Mouse (Mus musculus): Measurements from ENCODE around the gene Car15. TPM values are rescaled to one million over a fixed set of nuclear protein-coding genes. Genes with fewer than 3 reads are reported as not detected.

The Car15 gene
- polyA plus RNA-seq, 1 experiment from 2014 or later, result 2.9 TPM

- Histone ChIP-seq H3K9ac (ENCODE audit: low read depth, low read length) (no peak overlapping the region), H3K4me2 (replicated peaks; ENCODE audit: low read depth, low read length) (no peak overlapping the region), H3K4me3 (ENCODE audit: low read depth, low read length) (no peak overlapping the region), H3K27me3 (ENCODE audit: control insufficient read depth, insufficient read depth, low read length) (no peaks in the 10 kb centered on the region), H3K27ac (ENCODE audit: low read depth, low read length) (no peak overlapping the region), H3K9me3 (ENCODE audit: control insufficient read depth, low read length) (no peaks in the 10 kb centered on the region), H3K4me1 (replicated peaks; ENCODE audit: control insufficient read depth, insufficient read depth, low read length) (no peaks in the 10 kb centered on the region), H3K36me3 (ENCODE audit: control insufficient read depth, insufficient read depth, low read length) (no peaks in the 10 kb centered on the region; the same call in 1 of the 2 replicates)
- DNase-seq (ENCODE audit: low spot score), result no peak
- WGBS, result 93% methylated on average over 2 of the region's 2 CpGs
- no peak for ATAC-seq (ENCODE audit: low FRiP score)
Observed at GRCm38 (mm10) chr16:17865293-17865692, 27.1 kb upstream of the Car15 start.

DNA sequence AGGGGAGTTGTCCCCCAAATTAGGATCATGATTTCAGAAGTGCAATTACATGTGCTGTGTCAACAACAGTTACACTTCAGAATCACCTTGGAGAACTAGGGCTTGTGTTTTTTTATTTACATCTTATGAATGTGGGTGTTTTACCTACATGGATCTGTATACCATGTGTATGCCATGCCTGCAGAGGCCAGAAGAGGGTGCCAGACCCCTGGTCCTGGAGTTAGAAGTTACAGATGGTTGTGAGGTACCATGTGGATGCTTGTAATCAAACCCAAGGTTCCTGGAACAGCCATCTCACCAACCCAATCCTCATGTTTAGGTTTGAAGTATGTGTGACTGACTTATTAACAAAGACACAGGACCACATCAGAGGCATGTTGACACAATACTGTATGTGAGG lies 20.4 kb upstream of the Car15 start:
- ATAC-seq (ENCODE audit: low FRiP score) (no peak), DNase-seq (ENCODE audit: low spot score) (peak; percentile 42)
- Histone ChIP-seq H3K4me1 (replicated peaks; ENCODE audit: control insufficient read depth, insufficient read depth, low read length) (no peaks in the 10 kb centered on the region), H3K4me3 (ENCODE audit: low read depth, low read length) (no peak overlapping the region), H3K9ac (ENCODE audit: low read depth, low read length) (no peak overlapping the region), H3K27ac (ENCODE audit: low read depth, low read length) (no peak overlapping the region), H3K9me3 (ENCODE audit: control insufficient read depth, low read length) (no peaks in the 10 kb centered on the region), H3K27me3 (ENCODE audit: control insufficient read depth, insufficient read depth, low read length) (no peaks in the 10 kb centered on the region), H3K4me2 (replicated peaks; ENCODE audit: low read depth, low read length) (no peak overlapping the region), H3K36me3 (ENCODE audit: control insufficient read depth, insufficient read depth, low read length) (0 out of 2 replicates have a peak, but pooled peaks cover 9% of the 10 kb centered on the region)

DNA sequence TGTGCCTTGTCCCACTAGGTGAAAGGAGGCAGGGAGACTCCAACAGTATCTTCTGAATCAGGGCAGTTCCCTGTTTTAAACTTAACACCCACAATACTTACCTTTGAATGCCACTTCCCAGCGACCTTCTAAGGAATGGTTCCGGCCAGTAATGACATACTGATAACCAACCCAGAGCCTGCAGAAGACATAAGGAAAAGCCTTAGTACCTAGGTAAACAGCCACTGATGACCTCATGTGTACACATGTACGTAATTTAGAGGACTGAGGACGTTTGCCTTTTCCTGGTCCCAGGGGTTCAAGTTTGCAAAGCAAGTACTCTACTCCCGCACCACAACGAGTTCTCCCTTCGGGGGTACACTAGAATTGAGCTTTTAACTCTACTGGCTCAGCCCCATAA lies 19.0 kb upstream of the Car15 start:
- H3K36me3 ChIP-seq (ENCODE audit: control insufficient read depth, insufficient read depth, low read length), result 0 out of 2 replicates have a peak, but pooled peaks cover 9% of the 10 kb centered on the region
- WGBS, result 95% methylated on average over 7 of the region's 7 CpGs
- ATAC-seq (ENCODE audit: low FRiP score), result no peak

GRCm38 (mm10) chr16:17853263-17853662 lies 15.1 kb upstream of the Car15 start:
- 82% methylated on average over 2 of the region's 2 CpGs for WGBS
- DNase-seq (ENCODE audit: low spot score), result no peak
- Histone ChIP-seq H3K4me2 (replicated peaks; ENCODE audit: low read depth, low read length) (no peak overlapping the region), H3K9me3 (ENCODE audit: control insufficient read depth, low read length) (no peaks in the 10 kb centered on the region), H3K27ac (ENCODE audit: low read depth, low read length) (no peak overlapping the region), H3K4me3 (ENCODE audit: low read depth, low read length) (no peak overlapping the region), H3K27me3 (ENCODE audit: control insufficient read depth, insufficient read depth, low read length) (no peaks in the 10 kb centered on the region), H3K36me3 (ENCODE audit: control insufficient read depth, insufficient read depth, low read length) (peaks cover 12% of the 10 kb centered on the region; the same call in 1 of the 2 replicates), H3K4me1 (replicated peaks; ENCODE audit: control insufficient read depth, insufficient read depth, low read length) (no peaks in the 10 kb centered on the region), H3K9ac (ENCODE audit: low read depth, low read length) (no peak overlapping the region)
- ATAC-seq (ENCODE audit: low FRiP score), result no peak

More for the DNA sequence above, 19.0 kb upstream of the Car15 start:
- Histone ChIP-seq H3K4me2 (replicated peaks; ENCODE audit: low read depth, low read length) (no peak overlapping the region), H3K9me3 (ENCODE audit: control insufficient read depth, low read length) (no peaks in the 10 kb centered on the region), H3K4me3 (ENCODE audit: low read depth, low read length) (no peak overlapping the region), H3K27me3 (ENCODE audit: control insufficient read depth, insufficient read depth, low read length) (no peaks in the 10 kb centered on the region), H3K27ac (ENCODE audit: low read depth, low read length) (no peak overlapping the region), H3K4me1 (replicated peaks; ENCODE audit: control insufficient read depth, insufficient read depth, low read length) (no peaks in the 10 kb centered on the region), H3K9ac (ENCODE audit: low read depth, low read length) (no peak overlapping the region)
- no peak for DNase-seq (ENCODE audit: low spot score)

DNA sequence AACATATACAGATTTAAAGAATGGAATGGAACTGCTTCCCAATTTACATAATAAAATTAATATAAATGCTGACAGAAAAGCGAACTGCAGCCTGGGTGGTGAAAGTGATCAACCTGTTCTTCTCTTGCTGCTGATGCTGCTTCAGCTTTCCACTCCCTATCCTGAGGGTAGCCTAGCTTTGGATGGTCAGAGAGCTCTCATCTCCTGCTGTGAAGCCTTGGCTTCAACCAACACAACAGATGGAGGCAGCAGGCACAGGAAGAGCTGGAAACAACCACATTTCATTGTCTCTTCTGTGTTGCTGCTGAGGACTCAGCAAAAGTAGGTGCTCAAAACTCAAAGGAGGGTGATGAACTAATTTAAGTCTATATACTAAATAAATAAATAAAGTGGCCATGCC lies 13.7 kb upstream of the Car15 start:
- no peak overlapping the region for H3K27ac ChIP-seq (ENCODE audit: low read depth, low read length)
- no peak overlapping the region for H3K4me3 ChIP-seq (ENCODE audit: low read depth, low read length)
- no peaks in the 10 kb centered on the region for H3K4me1 ChIP-seq (replicated peaks; ENCODE audit: control insufficient read depth, insufficient read depth, low read length)
- ATAC-seq (ENCODE audit: low FRiP score), result no peak
- H3K9ac ChIP-seq (ENCODE audit: low read depth, low read length), result no peak overlapping the region
- H3K27me3 ChIP-seq (ENCODE audit: control insufficient read depth, insufficient read depth, low read length), result no peaks in the 10 kb centered on the region
- DNase-seq (ENCODE audit: low spot score), result no peak
- peaks cover 5% of the 10 kb centered on the region; the same call in 1 of the 2 replicates for H3K36me3 ChIP-seq (ENCODE audit: control insufficient read depth, insufficient read depth, low read length)
- WGBS, result 91% methylated on average over 1 of the region's 1 CpGs
- no peaks in the 10 kb centered on the region for H3K9me3 ChIP-seq (ENCODE audit: control insufficient read depth, low read length)
- H3K4me2 ChIP-seq (replicated peaks; ENCODE audit: low read depth, low read length), result no peak overlapping the region

DNA sequence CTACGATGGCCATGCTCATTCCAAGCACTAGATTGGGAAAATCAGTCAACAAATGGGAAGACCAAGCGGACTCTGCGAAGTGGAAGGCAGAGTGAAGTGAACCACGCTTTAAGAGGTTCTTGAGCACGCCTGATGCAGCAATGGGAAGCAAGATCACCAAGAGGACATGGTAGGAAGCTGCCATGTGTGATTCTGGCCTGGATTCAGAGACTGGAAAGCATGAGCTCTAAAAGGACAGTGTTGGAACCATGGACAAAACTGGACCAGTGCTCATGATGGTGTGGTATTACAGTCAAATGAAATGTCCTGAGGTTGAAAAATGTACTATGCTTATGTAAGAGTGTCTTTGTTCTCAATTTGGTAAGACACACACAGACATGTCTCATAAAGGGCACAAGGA lies 13.2 kb upstream of the Car15 start:
- WGBS, result 95% methylated on average over 5 of the region's 5 CpGs

DNA sequence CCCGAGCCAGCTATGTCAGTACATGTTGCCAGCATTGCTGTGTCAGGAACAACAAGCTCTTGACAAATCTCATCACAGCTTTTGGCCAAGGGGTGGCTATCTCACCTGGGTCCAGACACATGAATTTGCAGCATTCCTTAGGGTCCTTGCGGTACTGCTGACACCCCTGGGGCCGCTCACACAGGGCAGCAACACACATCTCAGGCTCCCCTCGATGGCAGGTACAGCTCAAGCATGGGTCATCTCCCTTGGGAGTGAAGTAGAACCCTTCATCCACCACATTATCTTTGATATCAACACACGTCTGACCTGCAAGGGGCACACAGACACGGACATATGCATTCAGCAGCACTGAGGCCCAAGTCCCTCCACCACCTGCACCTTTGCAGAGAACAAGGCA lies 11.3 kb upstream of the Car15 start:
- H3K4me1 ChIP-seq (replicated peaks; ENCODE audit: control insufficient read depth, insufficient read depth, low read length), result no peaks in the 10 kb centered on the region
- no peak overlapping the region for H3K4me3 ChIP-seq (ENCODE audit: low read depth, low read length)
- H3K9me3 ChIP-seq (ENCODE audit: control insufficient read depth, low read length), result no peaks in the 10 kb centered on the region
- H3K27me3 ChIP-seq (ENCODE audit: control insufficient read depth, insufficient read depth, low read length), result no peaks in the 10 kb centered on the region
- H3K27ac ChIP-seq (ENCODE audit: low read depth, low read length), result no peak overlapping the region
- H3K36me3 ChIP-seq (ENCODE audit: control insufficient read depth, insufficient read depth, low read length), result peaks cover 5% of the 10 kb centered on the region
- WGBS, result 84% methylated on average over 6 of the region's 6 CpGs
- no peak overlapping the region for H3K9ac ChIP-seq (ENCODE audit: low read depth, low read length)
- H3K4me2 ChIP-seq (replicated peaks; ENCODE audit: low read depth, low read length), result no peak overlapping the region
- DNase-seq (ENCODE audit: low spot score) (no peak), ATAC-seq (ENCODE audit: low FRiP score) (no peak)

More for the DNA sequence above, 13.2 kb upstream of the Car15 start:
- no peak for DNase-seq (ENCODE audit: low spot score)
- no peak overlapping the region for H3K9ac ChIP-seq (ENCODE audit: low read depth, low read length)
- no peaks in the 10 kb centered on the region for H3K27me3 ChIP-seq (ENCODE audit: control insufficient read depth, insufficient read depth, low read length)
- H3K4me2 ChIP-seq (replicated peaks; ENCODE audit: low read depth, low read length), result no peak overlapping the region
- no peak overlapping the region for H3K27ac ChIP-seq (ENCODE audit: low read depth, low read length)
- no peaks in the 10 kb centered on the region for H3K9me3 ChIP-seq (ENCODE audit: control insufficient read depth, low read length)
- H3K36me3 ChIP-seq (ENCODE audit: control insufficient read depth, insufficient read depth, low read length), result peaks cover 5% of the 10 kb centered on the region; the same call in 1 of the 2 replicates
- no peak for ATAC-seq (ENCODE audit: low FRiP score)
- no peak overlapping the region for H3K4me3 ChIP-seq (ENCODE audit: low read depth, low read length)
- H3K4me1 ChIP-seq (replicated peaks; ENCODE audit: control insufficient read depth, insufficient read depth, low read length), result no peaks in the 10 kb centered on the region

DNA sequence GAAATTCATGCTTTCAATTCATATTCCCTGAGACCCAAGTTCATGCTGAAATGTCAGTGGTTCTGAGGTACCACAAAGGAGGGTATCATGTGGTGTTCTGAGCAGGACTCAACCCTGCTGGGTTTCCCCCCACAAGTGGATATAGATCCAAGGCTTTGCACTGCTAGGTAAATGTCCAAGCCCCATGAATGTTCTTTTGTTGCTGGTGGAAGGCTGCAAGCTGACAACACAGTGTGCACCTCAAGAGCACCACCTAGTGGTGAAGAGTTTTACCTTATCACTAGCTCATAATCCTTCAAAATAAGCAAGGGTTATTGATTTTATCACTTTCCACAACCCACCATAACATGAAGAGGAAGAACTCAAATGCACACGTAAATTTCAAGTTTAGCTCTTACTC lies 10.8 kb upstream of the Car15 start:
- H3K4me1 ChIP-seq (replicated peaks; ENCODE audit: control insufficient read depth, insufficient read depth, low read length), result no peaks in the 10 kb centered on the region
- no peak overlapping the region for H3K9ac ChIP-seq (ENCODE audit: low read depth, low read length)
- H3K36me3 ChIP-seq (ENCODE audit: control insufficient read depth, insufficient read depth, low read length), result peaks cover 5% of the 10 kb centered on the region
- DNase-seq (ENCODE audit: low spot score) (peak; percentile 84), ATAC-seq (ENCODE audit: low FRiP score) (peak; percentile 25; the same call in 1 of the 2 replicates)
- WGBS, result 31% methylated on average over 1 of the region's 1 CpGs
- H3K27ac ChIP-seq (ENCODE audit: low read depth, low read length), result no peak overlapping the region
- no peak overlapping the region for H3K4me3 ChIP-seq (ENCODE audit: low read depth, low read length)
- H3K9me3 ChIP-seq (ENCODE audit: control insufficient read depth, low read length), result no peaks in the 10 kb centered on the region
- H3K27me3 ChIP-seq (ENCODE audit: control insufficient read depth, insufficient read depth, low read length), result no peaks in the 10 kb centered on the region
- H3K4me2 ChIP-seq (replicated peaks; ENCODE audit: low read depth, low read length), result no peak overlapping the region

DNA sequence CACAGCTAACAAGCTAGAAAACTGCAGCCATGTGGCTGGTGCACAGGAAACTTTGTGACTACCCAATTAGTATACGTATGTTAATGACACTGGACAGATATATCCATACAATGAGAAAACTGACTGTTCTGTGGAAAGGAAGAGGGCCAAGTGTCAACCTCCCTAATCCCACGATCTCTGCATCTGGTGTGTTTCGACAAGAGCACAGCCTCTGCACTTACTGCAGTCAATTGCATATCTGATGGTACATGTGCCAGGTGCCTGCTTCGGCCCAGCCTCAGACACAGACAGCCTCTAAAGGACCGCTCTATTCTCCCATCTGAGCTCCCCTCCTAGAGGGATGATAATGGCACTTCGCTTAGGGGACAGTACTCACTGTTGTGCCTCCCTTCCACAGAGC lies 10.3 kb upstream of the Car15 start:
- WGBS, result 96% methylated on average over 6 of the region's 6 CpGs
- Histone ChIP-seq H3K4me1 (replicated peaks; ENCODE audit: control insufficient read depth, insufficient read depth, low read length) (no peaks in the 10 kb centered on the region), H3K4me3 (ENCODE audit: low read depth, low read length) (no peak overlapping the region), H3K9ac (ENCODE audit: low read depth, low read length) (no peak overlapping the region), H3K36me3 (ENCODE audit: control insufficient read depth, insufficient read depth, low read length) (peaks cover 5% of the 10 kb centered on the region), H3K27me3 (ENCODE audit: control insufficient read depth, insufficient read depth, low read length) (no peaks in the 10 kb centered on the region), H3K4me2 (replicated peaks; ENCODE audit: low read depth, low read length) (no peak overlapping the region), H3K27ac (ENCODE audit: low read depth, low read length) (no peak overlapping the region), H3K9me3 (ENCODE audit: control insufficient read depth, low read length) (no peaks in the 10 kb centered on the region)
- no peak for DNase-seq (ENCODE audit: low spot score)
- no peak for ATAC-seq (ENCODE audit: low FRiP score)
